Mouse (Mus musculus) myocyte (in vitro differentiated cells): ENCODE measurements around the gene Jakmip3. TPM values are rescaled to one million over a fixed set of nuclear protein-coding genes. Genes with fewer than 3 reads are reported as not detected.

ENCODE experiments used
- H3K27me3 ChIP-seq: one replicate; pipeline ENCODE4 v1.6.1; 2011; ENCODE audit not compliant: control insufficient read depth, insufficient read depth, insufficient read length
- H3K36me3 ChIP-seq: one replicate; pipeline ENCODE4 v1.6.1; 2011; ENCODE audit not compliant: control insufficient read depth, insufficient read depth
- H3K4me2 ChIP-seq: one replicate; pipeline ENCODE4 v1.6.1; 2011; ENCODE audit warnings: low read depth, control low read depth
- H3K4me3 ChIP-seq: one replicate; pipeline ENCODE4 v1.5.1; 2011; ENCODE audit warnings: mild to moderate bottlenecking, control low read depth, moderate library complexity
- H3K79me2 ChIP-seq: one replicate; pipeline ENCODE4 v1.6.1; 2011; ENCODE audit not compliant: control insufficient read depth, insufficient read depth
- H3ac ChIP-seq: one replicate; pipeline ENCODE4 v1.6.1; 2011; ENCODE audit not compliant: control insufficient read depth, insufficient read length
- CEBPB ChIP-seq: IDR thresholded peaks from 2 replicates; pipeline ENCODE4 v1.6.1; 2011; ENCODE audit warnings: mild to moderate bottlenecking, moderate library complexity; ENCODE audit not compliant: poor library complexity, insufficient read depth, severe bottlenecking
- E2F4 ChIP-seq: IDR thresholded peaks from one replicate; pipeline ENCODE4 v1.6.1; 2011; ENCODE audit warnings: mild to moderate bottlenecking, control low read depth, moderate library complexity; ENCODE audit not compliant: insufficient read depth
- MAX ChIP-seq: IDR thresholded peaks from one replicate; pipeline ENCODE4 v1.6.1; 2011; ENCODE audit warnings: low read depth, mild to moderate bottlenecking, control low read depth
- MYOD1 ChIP-seq, 3 experiments: IDR thresholded peaks; one replicate each; pipeline ENCODE4 v1.6.1; 2011; ENCODE audit warnings: control low read depth in 2 of 3, low read depth in 2 of 3, mild to moderate bottlenecking in 2 of 3, moderate library complexity in 1 of 3; ENCODE audit not compliant: insufficient read length in 2 of 3, control insufficient read depth in 1 of 3
- MYOG ChIP-seq, 3 experiments: IDR thresholded peaks; one replicate each; pipeline ENCODE4 v1.6.1; 2011; ENCODE audit warnings: control low read depth in 2 of 3, low read depth in 2 of 3, mild to moderate bottlenecking in 2 of 3; ENCODE audit not compliant: insufficient read length in 2 of 3, control insufficient read depth in 1 of 3, insufficient read depth in 1 of 3
- POLR2A ChIP-seq: IDR thresholded peaks from one replicate; pipeline ENCODE4 v1.6.1; 2011; ENCODE audit warnings: low read depth, mild to moderate bottlenecking, control low read depth, moderate library complexity; ENCODE audit not compliant: insufficient read length
- POLR2AphosphoS2 ChIP-seq: IDR thresholded peaks from one replicate; pipeline ENCODE4 v1.6.1; 2011; ENCODE audit warnings: low read depth, control low read depth; ENCODE audit not compliant: insufficient read length
- REST ChIP-seq: IDR thresholded peaks from one replicate; pipeline ENCODE4 v1.6.1; 2011; ENCODE audit warnings: mild to moderate bottlenecking, control low read depth, moderate library complexity; ENCODE audit not compliant: insufficient read depth, insufficient read length
- SRF ChIP-seq: IDR thresholded peaks from one replicate; pipeline ENCODE4 v1.6.1; 2011; ENCODE audit warnings: low read depth; ENCODE audit not compliant: control insufficient read depth, insufficient read length
- TCF12 ChIP-seq: IDR thresholded peaks from one replicate; pipeline ENCODE4 v1.6.1; 2011; ENCODE audit warnings: mild to moderate bottlenecking, control low read depth; ENCODE audit not compliant: poor library complexity, insufficient read depth, severe bottlenecking
- TCF3 ChIP-seq: IDR thresholded peaks from one replicate; pipeline ENCODE4 v1.6.1; 2011; ENCODE audit warnings: low read depth, control low read depth; ENCODE audit not compliant: insufficient read length
- USF1 ChIP-seq: IDR thresholded peaks from one replicate; pipeline ENCODE4 v1.6.1; 2011; ENCODE audit warnings: low read depth, mild to moderate bottlenecking, control low read depth, moderate library complexity
- polyA plus RNA-seq: library from polyadenylated mRNA; unstranded; fragments of >200 nt; fragmentation: generic; extraction: Trizol; gene quantifications from one replicate; pipeline ENCODE4 v1.2.1, GENCODE M21; 2012; ENCODE audit warnings: missing spikeins

Gene Jakmip3
- polyA plus RNA-seq, 1 experiment: 0.01 TPM

- Histone ChIP-seq H3K27me3 (peaks cover 11% of the 10 kb centered on the region), H3K79me2 (no peaks in the 10 kb centered on the region), H3ac (no peak overlapping the region), H3K4me2 (no peak overlapping the region), H3K4me3 (no peak overlapping the region), H3K36me3 (no peaks in the 10 kb centered on the region)
- TF ChIP-seq MAX: no peak
- no peak for TF ChIP-seq REST
These were observed 127.7 kb downstream of the Jakmip3 start for GRCm38 (mm10) chr7:139068182-139068623.

GRCm38 (mm10) chr7:139074189-139074588 lies 133.7 kb downstream of the Jakmip3 start:
- H3K36me3 ChIP-seq: no peaks in the 10 kb centered on the region
- peaks cover 30% of the 10 kb centered on the region for H3K27me3 ChIP-seq
- H3K79me2 ChIP-seq: no peaks in the 10 kb centered on the region
- no peak overlapping the region for H3ac ChIP-seq
- no peak overlapping the region for H3K4me3 ChIP-seq
- TF ChIP-seq MAX (no peak), USF1 (no peak), TCF12 (no peak), MYOG (IDR thresholded peaks at IDR 0.05; ENCODE audit: control insufficient read depth in 1 of 3, insufficient read depth in 1 of 3, insufficient read length in 2 of 3, low read depth in 2 of 3) (no peak), TCF3 (no peak), CEBPB (no peak), POLR2A (no peak), MYOD1 (IDR thresholded peaks at IDR 0.05; ENCODE audit: control insufficient read depth in 1 of 3, insufficient read length in 2 of 3, low read depth in 2 of 3) (no peak), SRF (no peak), E2F4 (no peak), REST (no peak), POLR2AphosphoS2 (no peak)
- H3K4me2 ChIP-seq: no peak overlapping the region

DNA sequence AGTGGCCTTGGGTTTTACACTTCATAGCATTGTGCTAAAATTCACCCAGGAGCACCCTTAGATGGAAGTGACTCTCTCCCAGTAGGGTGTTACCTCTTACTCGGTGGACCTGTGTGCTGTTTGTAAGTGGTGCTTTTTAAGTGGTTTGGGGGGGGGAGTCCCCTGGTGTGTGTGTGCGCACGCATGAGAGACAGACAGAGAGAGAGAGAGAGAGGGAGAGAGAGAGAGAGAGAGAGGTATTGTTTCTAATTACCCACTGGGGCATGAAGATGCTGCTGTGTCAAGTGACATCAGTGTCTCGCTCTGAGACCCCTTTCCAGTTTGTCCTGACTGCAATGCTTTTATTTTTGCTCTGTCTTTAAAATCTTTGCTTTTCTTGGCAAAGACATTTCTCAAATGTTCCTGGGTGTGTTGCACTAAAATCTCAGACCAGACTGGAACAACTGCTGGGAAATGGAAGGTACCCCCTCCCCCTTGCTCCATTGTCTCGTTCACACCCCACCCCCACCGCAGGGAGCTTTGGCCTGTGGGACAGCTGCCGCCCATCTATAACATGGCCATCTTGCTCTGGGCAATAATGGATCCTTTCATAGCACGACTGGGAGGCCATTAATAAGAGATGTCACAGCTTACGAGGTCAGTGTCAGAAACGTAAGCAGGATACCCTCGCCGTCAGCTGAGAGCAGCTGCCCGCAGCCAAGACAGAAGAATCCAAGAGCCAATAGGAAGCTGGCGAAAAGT lies 134.7 kb downstream of the Jakmip3 start:
- Histone ChIP-seq H3ac (no peak overlapping the region), H3K36me3 (no peaks in the 10 kb centered on the region), H3K27me3 (peaks cover 29% of the 10 kb centered on the region), H3K4me2 (no peak overlapping the region), H3K4me3 (no peak overlapping the region), H3K79me2 (no peaks in the 10 kb centered on the region)
- no peak for TF ChIP-seq MYOG (IDR thresholded peaks at IDR 0.05; ENCODE audit: control insufficient read depth in 1 of 3, insufficient read depth in 1 of 3, insufficient read length in 2 of 3, low read depth in 2 of 3)
- no peak for TF ChIP-seq REST
- TF ChIP-seq MYOD1 (IDR thresholded peaks at IDR 0.05; ENCODE audit: control insufficient read depth in 1 of 3, insufficient read length in 2 of 3, low read depth in 2 of 3): no peak
- no peak for TF ChIP-seq CEBPB
- TF ChIP-seq SRF: no peak
- no peak for TF ChIP-seq TCF12
- TF ChIP-seq TCF3: no peak
- TF ChIP-seq E2F4: no peak
- TF ChIP-seq USF1: no peak
- TF ChIP-seq MAX: no peak
- TF ChIP-seq POLR2AphosphoS2: no peak
- no peak for TF ChIP-seq POLR2A

- no peaks in the 10 kb centered on the region for H3K79me2 ChIP-seq
- no peaks in the 10 kb centered on the region for H3K36me3 ChIP-seq
These were observed 136.8 kb downstream of the Jakmip3 start for GRCm38 (mm10) chr7:139077283-139077682.

GRCm38 (mm10) chr7:139078181-139078580 lies 137.7 kb downstream of the Jakmip3 start:
- TF ChIP-seq USF1: no peak
- no peak overlapping the region for H3K4me2 ChIP-seq

More at GRCm38 (mm10) chr7:139077283-139077682, 136.8 kb downstream of the Jakmip3 start:
- no peak overlapping the region for H3ac ChIP-seq
- H3K4me2 ChIP-seq: no peak overlapping the region
- peak in 2 of 3 experiments; percentile 56 to 69 for TF ChIP-seq MYOD1 (IDR thresholded peaks at IDR 0.05; ENCODE audit: control insufficient read depth in 1 of 3, insufficient read length in 2 of 3, low read depth in 2 of 3)
- peak in 2 of 3 experiments; percentile 72 to 77 for TF ChIP-seq MYOG (IDR thresholded peaks at IDR 0.05; ENCODE audit: control insufficient read depth in 1 of 3, insufficient read depth in 1 of 3, insufficient read length in 2 of 3, low read depth in 2 of 3)
- no peak for TF ChIP-seq TCF12
- H3K4me3 ChIP-seq: no peak overlapping the region
- peaks cover 22% of the 10 kb centered on the region for H3K27me3 ChIP-seq

More at GRCm38 (mm10) chr7:139078181-139078580, 137.7 kb downstream of the Jakmip3 start:
- Histone ChIP-seq H3K27me3 (peaks cover 30% of the 10 kb centered on the region), H3K4me3 (no peak overlapping the region), H3K79me2 (no peaks in the 10 kb centered on the region), H3K36me3 (no peaks in the 10 kb centered on the region), H3ac (no peak overlapping the region)
